Mouse (Mus musculus) E14TG2a.4 (cell line): ENCODE measurements around the gene Rplp1.

Experiments used
- H3K27me3 ChIP-seq: 2 replicates; pipeline ENCODE4 v1.6.1; 2014; ENCODE audit warnings: low read length, control low read depth; ENCODE audit not compliant: insufficient read depth
- H3K36me3 ChIP-seq: 2 replicates; pipeline ENCODE4 v1.6.1; 2014; ENCODE audit warnings: low read length, control low read depth; ENCODE audit not compliant: insufficient read depth
- H3K4me1 ChIP-seq: replicated peaks from 2 replicates; pipeline ENCODE4 v1.6.1; 2014; ENCODE audit warnings: low read depth, low read length, control low read depth
- H3K4me3 ChIP-seq: replicated peaks from 2 replicates; pipeline ENCODE4 v1.5.1; 2014; ENCODE audit warnings: mild to moderate bottlenecking, low read length
- H3K9me3 ChIP-seq: 2 replicates; pipeline ENCODE4 v1.6.1; 2014; ENCODE audit warnings: low read length, control low read depth
- CTCF ChIP-seq: conservative IDR thresholded peaks from 2 replicates; pipeline ENCODE4 v1.5.1; 2014; ENCODE audit warnings: low read length
- NANOG ChIP-seq: IDR thresholded peaks from 2 replicates; pipeline ENCODE4 v1.6.1; 2014; ENCODE audit warnings: borderline replicate concordance, low read length, mixed read lengths
- POU5F1 ChIP-seq: IDR thresholded peaks from 2 replicates; pipeline ENCODE4 v1.6.1; 2014; ENCODE audit warnings: low read length, borderline replicate concordance

Gene Rplp1

GRCm38 (mm10) chr9:61916986-61917385 is 2.6 kb upstream of the Rplp1 start:
- no peaks in the 10 kb centered on the region for H3K9me3 ChIP-seq
- H3K4me1 ChIP-seq, result peaks cover 21% of the 10 kb centered on the region
- TF ChIP-seq CTCF, result no peak
- no peak for TF ChIP-seq POU5F1
- no peak for TF ChIP-seq NANOG
- H3K36me3 ChIP-seq, result peaks cover 73% of the 10 kb centered on the region
- H3K4me3 ChIP-seq, result no peak overlapping the region
- H3K27me3 ChIP-seq, result no peaks in the 10 kb centered on the region

DNA sequence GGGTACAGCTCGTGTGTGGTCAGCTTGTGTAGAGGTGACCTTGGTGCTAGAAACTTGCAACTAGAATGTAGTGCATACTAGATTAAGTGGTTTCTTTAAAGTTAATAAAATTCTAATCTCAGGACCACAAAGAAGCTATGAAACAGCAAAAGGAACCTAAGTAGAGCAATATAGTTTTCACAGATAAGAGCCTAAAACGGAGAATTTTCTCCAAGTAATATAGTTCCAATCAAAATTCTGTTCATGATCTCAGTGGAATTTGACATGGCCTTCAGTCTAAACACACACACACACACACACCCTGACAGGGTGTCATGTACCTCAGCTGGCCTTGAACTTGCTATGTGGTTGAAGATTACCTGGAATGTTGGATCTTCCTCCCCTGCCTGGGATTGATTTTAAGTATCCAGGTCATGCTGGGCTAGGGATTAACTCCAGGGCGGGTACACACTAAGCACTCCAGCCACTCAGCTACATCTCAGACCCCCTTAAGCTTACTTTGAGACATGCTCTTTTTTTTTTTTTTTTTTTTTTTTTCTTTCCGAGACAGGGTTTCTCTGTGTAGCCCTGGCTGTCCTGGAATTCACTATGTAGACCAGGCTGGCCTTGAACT is 1.2 kb upstream of the Rplp1 start:
- H3K27me3 ChIP-seq, result no peaks in the 10 kb centered on the region
- peak overlapping the region; percentile 91 for H3K4me3 ChIP-seq

GRCm38 (mm10) chr9:61914917-61915300 is 567 bp upstream of the Rplp1 start:
- no peaks in the 10 kb centered on the region for H3K27me3 ChIP-seq
- H3K4me3 ChIP-seq, result peak overlapping the region; percentile 91
- TF ChIP-seq NANOG (no peak), POU5F1 (no peak), CTCF (no peak)
- H3K36me3 ChIP-seq, result peaks cover 57% of the 10 kb centered on the region
- H3K9me3 ChIP-seq, result no peaks in the 10 kb centered on the region
- peaks cover 24% of the 10 kb centered on the region for H3K4me1 ChIP-seq

More for the DNA sequence above, 1.2 kb upstream of the Rplp1 start:
- H3K36me3 ChIP-seq, result peaks cover 63% of the 10 kb centered on the region
- H3K4me1 ChIP-seq, result peaks cover 24% of the 10 kb centered on the region
- no peaks in the 10 kb centered on the region for H3K9me3 ChIP-seq
- TF ChIP-seq POU5F1, result no peak

GRCm38 (mm10) chr9:61911300-61912128 is 2.8 kb downstream of the Rplp1 start:
- Histone ChIP-seq H3K27me3 (no peaks in the 10 kb centered on the region), H3K4me1 (peaks cover 25% of the 10 kb centered on the region), H3K9me3 (no peaks in the 10 kb centered on the region), H3K4me3 (0 out of 2 replicates have a peak overlapping the region, but pooled peaks have one; percentile 26), H3K36me3 (peaks cover 39% of the 10 kb centered on the region)
- TF ChIP-seq NANOG (no peak), POU5F1 (no peak), CTCF (no peak)

GRCm38 (mm10) chr9:61910526-61911256 is 3.7 kb downstream of the Rplp1 start:
- H3K36me3 ChIP-seq, result peaks cover 33% of the 10 kb centered on the region
- no peak overlapping the region for H3K4me3 ChIP-seq
- TF ChIP-seq POU5F1 (no peak), CTCF (peak; percentile 52), NANOG (no peak)
- H3K4me1 ChIP-seq, result peaks cover 18% of the 10 kb centered on the region
- H3K27me3 ChIP-seq, result no peaks in the 10 kb centered on the region
- H3K9me3 ChIP-seq, result no peaks in the 10 kb centered on the region

DNA sequence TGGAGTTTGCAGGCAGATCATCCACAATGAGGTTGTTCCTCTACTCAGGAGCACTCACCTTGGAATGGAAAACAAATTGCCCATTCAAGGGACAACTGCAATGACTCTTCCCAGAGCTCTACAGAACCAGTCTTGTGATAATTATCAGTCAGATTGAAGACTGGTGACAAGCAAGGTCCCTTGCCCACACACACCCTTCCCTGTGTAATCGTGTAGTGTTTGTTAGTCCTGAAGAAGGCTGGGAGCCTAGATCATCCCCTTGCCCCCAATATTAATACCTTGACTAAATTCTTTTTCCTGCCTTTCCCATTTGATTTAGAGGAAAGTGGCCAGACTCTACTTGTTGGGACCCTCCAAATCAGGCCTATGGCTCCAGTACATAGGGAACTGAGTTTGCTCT is 4.7 kb downstream of the Rplp1 start:
- H3K4me3 ChIP-seq, result no peak overlapping the region
- no peaks in the 10 kb centered on the region for H3K9me3 ChIP-seq
- H3K4me1 ChIP-seq, result peaks cover 12% of the 10 kb centered on the region
- no peaks in the 10 kb centered on the region for H3K27me3 ChIP-seq
- peaks cover 33% of the 10 kb centered on the region for H3K36me3 ChIP-seq
- TF ChIP-seq CTCF (no peak), POU5F1 (no peak), NANOG (no peak)

- TF ChIP-seq CTCF, result no peak
- no peak for TF ChIP-seq POU5F1
- TF ChIP-seq NANOG, result no peak
- peaks cover 32% of the 10 kb centered on the region for H3K36me3 ChIP-seq
- no peaks in the 10 kb centered on the region for H3K9me3 ChIP-seq
- H3K4me3 ChIP-seq, result no peak overlapping the region
- H3K4me1 ChIP-seq, result peaks cover 18% of the 10 kb centered on the region
- H3K27me3 ChIP-seq, result no peaks in the 10 kb centered on the region
These were observed 5.4 kb downstream of the Rplp1 start for GRCm38 (mm10) chr9:61908832-61909407.

DNA sequence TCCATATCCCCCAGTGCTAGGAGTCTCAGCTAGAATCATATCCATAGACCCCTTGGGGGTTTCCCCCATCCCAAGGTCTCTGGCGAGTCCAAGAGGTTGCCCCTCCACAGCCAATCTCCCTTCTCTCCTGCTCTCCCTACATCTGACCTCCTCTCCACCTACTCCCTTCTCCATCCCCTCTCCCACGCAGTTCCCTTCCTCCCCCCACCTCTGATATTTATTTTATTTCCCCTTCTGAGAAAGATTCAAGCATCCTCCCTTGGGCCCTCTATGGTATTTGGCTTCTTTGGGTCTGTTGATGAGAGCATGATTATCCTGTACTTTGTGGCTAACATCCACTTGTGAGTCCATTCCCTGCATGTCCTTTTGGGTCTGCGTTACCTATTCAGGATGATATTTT is 6.0 kb downstream of the Rplp1 start:
- TF ChIP-seq NANOG (no peak), CTCF (no peak), POU5F1 (no peak)
- Histone ChIP-seq H3K36me3 (peaks cover 26% of the 10 kb centered on the region), H3K4me3 (no peak overlapping the region), H3K27me3 (no peaks in the 10 kb centered on the region), H3K4me1 (peaks cover 18% of the 10 kb centered on the region), H3K9me3 (no peaks in the 10 kb centered on the region)
